Mouse (Mus musculus) retina, embryonic 14.5 days (tissue): ENCODE results near the gene Slco3a1.

Experiments
- DNase-seq: peaks from one replicate; pipeline ENCODE4 v3.0.0-alpha.2; 2015; ENCODE audit warnings: low spot score

The Slco3a1 gene

DNA sequence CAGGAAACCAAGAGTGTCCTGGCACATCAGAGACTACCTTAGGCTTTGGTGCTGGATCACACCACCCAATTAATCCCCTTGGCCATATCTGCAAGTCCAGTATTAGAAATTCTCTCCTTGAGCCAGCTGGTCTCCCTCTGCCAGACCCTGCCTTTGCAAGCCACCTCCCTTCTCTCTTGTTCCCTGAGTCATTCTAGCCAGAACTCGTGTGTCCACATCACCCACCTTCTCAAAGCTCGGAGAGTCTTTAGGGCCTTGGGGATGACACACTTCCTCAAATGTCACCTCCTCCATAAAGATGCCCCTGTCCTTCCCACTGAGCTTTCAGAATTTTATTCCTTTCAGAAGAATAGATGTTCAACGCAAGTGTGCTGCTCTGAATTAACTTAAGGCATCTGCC, 172.3 kb downstream of the Slco3a1 start:
- DNase-seq, result no peak

DNA sequence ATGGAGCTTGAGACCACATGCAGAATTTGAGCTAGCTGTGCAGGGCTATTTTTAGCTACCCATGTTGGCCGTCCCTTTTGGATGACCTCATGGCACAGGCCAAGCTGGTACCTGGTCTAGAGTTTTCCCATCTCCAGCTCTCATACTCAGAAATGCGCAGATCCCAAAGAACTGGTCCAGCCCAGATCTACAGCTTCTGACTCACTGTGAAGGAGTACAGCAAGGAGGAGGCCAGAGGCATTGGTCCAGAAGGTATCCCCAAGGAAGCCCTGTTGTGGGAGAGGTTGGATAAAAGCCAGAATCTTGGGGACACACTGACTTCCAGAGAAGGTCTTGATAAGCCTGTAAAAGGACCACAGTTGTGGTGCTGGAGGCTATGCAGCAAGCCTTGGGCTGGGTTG, 172.7 kb downstream of the Slco3a1 start:
- no peak for DNase-seq

DNA sequence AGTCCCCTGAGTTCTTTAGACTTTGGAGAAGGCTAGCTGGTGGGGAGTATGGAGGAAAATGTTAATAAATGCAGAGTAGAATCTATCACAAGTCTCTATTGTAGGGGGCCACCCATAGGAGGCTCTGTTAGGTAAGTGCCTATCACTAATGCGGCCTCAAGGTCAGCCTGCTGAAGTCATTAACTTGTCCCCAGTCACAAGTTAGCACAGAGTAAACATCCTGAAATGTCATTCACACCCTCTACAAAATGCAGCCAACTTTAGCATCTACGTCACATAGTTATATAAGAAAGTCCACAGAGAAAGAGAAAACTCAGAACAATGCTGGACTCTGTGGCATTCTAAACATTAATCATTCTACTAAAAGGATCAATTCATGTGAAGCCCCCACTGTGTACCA, 173.5 kb downstream of the Slco3a1 start:
- DNase-seq, result no peak

DNA sequence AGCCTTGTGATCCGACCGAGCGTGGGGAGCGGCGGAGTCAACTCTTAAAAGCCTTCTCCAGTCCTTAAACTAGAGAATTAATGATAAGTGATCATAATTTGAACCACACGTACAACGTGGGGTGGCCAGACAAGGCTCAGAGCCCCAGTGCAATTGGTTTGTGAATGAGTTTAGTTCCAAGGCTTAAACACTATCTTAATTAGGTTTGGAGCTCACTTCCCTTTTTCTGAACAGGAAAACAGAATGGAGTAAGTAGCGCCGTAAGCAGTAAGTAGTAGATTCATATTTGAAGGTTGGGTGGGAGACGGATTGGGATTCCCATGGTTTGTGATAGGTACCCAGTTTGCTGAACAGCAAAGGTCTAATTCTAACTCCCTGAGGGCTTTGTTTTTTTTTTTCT, 176.7 kb downstream of the Slco3a1 start:
- no peak for DNase-seq

DNA sequence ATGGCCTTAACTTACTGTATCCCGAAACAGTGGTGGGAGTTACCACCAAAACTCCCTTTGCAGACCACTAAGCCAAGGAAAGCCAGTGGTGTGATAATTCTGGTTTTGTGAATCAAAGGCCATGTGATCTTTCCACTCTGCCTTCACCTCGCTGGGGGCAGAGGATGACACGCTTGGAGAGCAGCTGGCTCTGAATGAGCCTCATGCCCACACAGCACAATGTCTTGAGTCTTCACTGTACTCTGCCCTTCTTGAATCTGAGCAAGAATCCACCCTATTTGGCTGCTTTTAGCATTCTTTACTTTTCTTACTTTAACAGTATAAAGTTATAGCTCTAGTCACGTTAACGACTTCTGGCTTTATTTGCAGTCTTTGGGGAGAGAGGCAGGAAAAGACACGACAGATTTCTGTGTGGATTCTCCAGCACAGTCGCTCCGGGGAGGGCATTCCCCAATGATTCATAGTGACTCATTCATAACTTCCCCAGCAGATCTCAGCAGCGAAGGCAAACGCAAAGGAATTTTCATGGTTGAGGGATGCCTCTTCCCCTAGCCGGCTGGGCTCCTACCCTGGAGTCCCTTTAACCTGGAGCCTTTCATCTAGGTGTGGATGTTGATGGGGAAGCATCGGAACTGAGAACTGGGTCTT, 178.1 kb downstream of the Slco3a1 start:
- no peak for DNase-seq

DNA sequence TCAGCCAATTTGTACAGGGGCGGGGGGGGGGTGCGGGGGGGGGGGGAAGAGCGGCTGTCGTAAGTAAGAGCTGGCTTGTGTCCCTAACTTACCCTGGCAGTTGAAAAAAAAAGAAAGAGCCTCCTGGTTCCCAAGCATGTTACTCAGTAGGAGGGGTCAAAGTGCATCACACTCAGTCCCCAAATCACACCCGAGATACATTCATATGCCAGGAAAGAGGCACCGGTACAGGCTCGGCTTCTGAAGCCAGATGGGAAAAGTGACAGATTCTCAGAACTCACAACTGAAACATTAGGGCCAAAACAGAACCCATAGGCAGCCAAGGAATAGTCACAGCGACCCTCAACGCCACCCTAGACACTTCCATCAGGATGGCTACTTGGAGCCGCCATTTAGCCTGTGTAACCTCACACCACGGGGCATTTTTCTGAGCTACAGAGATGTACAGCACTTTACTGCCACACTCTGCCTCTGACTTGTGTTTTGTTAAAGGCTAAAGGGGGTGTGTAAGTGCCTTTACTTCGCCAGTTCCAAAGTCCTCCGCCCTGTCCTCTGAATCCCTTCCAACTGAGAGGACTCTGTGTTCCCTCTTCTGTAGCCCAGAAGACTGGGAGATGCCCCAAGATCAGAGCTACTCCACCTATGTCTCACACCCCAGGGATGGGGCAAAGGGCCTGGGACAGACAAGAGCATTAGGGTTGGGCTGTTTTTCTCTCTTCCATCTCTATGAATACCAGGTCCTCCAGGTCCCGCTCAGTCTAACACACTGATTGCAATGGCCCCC, 179.2 kb downstream of the Slco3a1 start:
- DNase-seq, result no peak

DNA sequence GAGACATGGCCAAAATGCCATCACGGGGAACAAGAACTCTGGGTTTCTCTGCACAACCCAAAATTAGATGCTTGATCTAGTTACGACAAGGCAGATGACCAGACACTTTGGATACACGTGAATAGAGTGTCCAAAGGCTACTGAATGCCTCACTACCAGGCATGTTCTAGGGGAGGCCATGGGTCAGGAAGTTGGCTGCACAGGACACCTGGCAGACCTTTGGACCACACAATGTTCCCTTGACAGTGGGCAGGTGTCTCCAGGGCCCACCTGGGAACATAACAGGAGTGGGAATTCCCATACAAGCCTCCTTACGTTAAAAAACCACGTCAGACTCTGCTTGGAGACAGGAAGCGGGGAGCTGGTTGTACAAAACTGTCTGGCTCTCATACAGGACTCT, 181.5 kb downstream of the Slco3a1 start:
- no peak for DNase-seq

DNA sequence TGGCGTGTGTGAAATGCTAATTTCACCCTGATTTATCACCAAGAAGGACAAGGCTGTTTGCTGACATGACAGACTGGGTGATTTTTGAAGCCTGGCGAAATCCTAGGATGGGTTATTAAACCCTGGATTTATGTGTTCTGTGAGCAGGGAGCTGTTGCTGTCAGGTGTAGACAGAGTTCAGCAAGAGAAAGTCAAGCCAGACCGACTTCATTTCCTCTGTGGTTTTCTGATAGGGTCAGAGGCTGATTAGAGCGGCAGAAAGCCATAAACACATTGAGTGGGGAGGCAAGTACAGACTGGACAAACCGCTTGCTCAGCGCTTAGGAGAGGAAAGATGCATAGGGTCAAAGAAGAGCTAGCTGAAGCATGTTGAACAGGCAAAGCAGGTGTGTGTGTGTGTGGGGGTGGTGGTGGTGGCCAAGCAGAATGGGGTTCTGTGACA, 182.4 kb downstream of the Slco3a1 start:
- no peak for DNase-seq

DNA sequence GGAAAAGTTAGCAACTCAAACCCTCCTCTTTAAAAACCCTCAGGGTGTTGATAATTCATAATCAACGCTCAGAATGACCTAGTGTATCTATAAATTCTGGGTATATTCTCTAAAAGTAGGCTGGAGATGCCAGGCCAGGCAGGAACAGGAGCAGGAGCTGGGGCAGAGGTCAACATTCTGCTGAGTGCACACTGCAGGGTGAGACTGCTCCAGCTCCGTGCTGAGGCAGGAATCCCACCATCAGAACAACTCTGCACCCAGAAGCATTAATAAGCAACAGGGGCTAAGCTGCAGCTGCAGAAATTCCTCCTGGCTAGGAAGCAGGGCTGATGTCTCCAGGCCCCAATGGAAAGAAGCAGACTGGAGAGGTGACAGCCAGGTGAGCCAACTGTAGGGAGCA, 182.9 kb downstream of the Slco3a1 start:
- no peak for DNase-seq

DNA sequence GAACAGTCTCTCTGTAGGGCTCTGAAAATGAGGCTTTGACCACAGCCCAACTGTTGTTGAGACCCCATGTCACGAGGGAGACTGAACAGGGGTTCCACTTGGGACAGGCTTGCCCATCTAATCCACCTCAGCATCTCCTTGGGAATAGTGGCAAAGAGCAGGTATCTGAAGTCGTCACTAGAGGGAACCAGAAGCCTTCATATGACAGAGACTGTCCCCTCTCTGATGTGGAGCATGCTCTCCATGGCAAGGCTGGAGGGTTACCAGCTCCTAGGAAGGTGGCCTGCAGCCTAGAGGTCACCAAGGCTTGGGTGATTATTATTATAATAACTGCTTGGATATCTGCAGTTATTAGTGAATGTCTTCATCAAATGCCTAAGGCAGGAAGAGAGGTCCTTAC, 183.4 kb downstream of the Slco3a1 start:
- DNase-seq, result peak; percentile 81

DNA sequence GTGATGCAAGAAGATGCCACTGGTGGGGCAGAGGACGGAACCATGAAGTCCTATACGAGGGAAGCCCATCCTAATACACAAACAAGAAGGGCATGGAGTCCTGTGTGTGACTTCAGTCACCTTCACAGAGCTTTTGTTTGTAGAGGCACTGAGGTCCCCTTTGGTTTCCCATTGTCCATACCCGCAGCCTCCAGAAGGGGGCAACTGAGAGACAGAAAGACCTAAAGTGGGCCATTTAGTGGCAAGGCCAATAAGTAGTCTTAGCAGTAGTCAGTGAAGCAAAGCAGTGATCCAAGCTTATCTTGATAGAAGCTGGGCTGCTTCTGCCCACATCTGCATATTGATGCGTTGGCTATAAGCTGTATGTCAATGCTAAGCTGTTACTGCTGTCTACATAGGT, 184.9 kb downstream of the Slco3a1 start:
- DNase-seq, result peak; percentile 64

DNA sequence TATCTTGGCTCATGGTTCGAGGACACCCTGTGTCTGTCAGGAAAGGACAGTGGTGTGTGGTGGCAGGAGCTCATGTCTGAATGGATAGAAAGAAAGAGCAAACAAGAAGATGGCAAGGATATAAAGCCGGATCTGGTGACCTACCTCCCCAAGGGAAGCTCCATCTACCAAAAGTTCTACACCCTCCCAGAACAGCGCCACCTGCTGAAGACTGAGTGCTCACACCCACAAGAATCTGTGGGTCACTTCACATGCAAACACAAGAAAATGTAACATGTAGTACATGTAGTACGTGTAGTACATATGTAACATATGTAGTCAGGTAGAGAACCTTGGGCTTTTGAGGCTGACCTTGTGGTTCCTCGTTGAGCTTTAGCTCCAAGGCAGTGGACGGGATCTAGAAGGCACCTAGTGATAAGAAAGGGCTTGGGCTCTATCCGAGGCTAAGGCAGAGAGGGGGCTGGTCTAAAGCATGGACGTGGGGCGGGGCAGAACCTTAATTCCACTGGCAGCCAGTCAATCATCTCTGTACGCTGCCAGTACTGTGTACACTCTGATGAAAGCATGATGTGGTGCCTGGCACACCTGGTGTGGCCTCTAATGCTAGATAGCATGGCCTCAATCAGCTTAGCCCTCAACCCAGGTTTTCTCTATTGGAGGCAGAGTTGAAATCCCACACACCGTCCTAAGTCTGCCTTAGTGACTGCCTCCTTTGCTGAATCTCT, 186.2 kb downstream of the Slco3a1 start:
- DNase-seq, result no peak

DNA sequence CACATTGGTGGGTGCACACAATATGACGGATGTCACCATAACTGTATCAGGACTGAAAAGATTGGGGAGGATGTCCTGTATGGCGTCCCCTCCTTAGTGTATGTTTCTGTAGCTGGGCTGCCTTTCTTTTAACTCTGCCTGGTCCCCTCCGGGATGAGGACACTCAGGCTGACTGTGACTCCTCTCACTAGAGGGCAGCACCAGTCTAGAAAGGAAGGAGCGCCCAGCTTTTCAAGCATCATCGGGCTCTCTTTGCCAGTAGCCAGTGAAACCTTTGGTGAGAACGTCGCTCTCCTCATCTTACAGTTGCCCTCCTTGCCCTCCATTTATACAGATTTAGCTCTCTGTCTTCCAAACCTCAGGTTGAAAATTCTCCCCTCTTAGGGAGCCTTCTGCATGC, 187.2 kb downstream of the Slco3a1 start:
- peak; percentile 79 for DNase-seq

DNA sequence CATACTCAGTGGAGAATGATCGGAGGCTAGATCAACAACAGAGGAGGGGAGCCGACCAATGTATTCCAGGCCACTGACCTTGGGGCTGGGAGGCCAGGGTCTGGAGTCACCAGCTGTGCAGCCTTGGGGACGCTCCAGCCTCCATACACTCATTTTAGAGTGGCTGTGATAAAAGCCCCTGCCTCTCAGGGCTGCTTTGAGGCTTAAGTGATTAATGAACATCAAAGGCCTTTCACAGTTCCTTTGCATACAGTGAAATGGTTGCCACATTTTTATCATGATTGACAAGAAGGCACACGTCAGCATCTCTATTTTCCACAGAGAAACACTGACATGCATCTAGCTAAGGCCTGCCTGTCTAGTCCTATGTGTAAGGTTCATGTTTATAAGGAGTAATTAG, 189.0 kb downstream of the Slco3a1 start:
- peak; percentile 52 for DNase-seq

DNA sequence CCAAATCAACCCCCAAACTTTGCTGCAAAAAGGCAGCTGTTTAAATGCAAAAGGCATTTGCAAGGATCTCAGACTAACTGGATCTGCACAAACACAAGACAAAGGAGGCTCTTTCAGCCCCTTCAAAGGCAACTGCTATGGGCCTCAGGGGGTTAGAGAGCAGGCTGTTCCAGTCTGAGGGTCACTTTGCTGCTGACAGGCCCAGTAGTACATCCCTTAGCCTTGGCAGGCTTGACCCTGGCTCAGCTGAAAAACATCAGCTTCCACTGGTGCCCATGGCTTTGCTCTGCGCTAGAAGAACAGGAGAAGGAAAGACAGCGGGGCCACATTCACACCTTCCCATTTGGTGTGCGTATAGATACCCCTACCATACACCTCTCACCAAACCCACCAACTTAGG, 189.6 kb downstream of the Slco3a1 start:
- no peak for DNase-seq

DNA sequence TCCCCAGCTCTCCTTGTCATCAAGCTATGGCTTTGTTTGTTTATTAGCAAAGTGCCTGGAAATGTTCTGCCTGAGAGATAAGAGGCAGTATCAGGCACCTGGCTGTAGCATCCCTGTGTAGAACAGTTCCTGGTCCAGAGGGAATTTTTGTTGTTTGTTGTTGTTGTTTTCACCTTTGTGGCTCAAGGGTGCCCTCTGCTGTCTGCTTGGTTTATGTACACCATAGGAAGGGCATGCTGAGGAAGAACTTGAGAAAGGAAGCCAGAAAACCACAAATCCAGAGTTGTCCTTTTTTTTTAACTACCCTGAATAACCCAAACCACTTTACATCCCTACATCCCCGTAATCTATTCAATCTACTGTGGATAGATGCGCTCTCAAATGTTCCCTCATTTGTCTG, 191.1 kb downstream of the Slco3a1 start:
- peak; percentile 65 for DNase-seq

DNA sequence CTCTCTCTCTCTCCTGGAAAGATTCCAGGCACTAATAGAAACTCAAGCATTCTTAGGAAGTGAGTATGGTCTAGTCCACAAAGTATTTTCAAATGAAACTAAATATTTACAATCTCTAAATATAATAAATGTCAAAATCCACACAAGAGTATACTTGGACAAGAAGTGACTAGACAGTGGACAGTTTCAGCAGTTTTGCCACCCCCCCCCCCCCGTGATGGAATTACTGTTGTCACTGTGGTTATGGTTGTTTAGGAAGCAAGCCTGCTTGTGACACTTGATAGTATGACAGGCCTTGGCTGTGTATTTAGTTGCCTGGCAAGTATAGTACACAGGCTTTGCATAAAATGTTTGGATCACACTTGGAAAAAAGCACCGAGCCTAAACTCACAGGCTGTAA, 192.9 kb downstream of the Slco3a1 start:
- DNase-seq, result no peak

DNA sequence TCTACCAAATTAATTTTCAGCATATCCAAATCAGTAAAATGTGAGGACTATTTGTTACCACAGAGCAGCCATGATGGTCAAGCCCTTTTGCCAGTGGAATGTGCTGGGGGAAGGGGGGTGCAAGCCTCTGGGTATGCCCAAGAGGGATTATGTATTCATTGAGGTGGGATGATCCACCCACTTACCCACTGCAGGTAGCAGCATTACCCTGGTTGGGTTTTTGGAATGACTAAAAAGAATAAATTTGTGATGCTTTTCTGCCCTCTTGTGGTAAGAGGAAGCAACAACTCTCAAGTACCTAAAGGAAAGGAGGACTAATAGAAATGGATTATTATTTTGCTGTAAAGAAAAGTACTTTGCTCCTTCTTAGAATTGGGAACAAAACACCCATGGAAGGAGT, 197.6 kb downstream of the Slco3a1 start:
- peak; percentile 83 for DNase-seq

DNA sequence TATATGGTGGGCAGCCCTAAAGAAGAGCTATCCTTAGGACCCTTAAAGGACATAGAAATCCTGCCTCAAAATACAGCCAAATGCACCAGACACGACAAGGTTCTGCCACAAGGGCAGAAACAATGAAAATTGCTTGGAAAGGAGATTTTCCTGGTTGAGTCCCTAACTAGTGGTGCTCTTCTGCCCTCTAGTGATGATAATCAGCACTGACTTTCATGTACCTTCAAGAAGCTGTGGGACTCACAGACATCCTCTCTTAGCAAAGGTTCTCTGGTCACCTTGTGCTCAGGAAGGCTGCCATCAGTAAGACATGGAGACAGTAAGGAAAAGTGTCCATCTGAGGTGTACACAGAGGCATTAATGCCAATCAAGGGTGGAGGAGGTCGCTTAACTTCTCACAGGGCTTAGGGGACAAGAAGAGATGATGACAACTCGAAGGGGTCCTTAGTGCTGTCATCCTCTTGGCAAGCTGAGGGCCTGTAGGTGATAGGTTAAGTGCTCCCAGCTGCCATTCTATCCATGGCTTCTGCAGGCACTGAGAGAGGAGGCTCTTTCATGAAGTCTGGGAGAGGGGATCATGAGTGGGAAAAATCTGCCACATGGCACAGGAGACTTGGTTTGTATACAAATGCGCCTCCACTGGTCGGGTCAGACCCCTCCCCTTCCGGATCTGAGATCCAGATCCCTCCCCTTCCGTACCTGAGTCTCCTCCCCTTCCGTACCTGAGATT, 199.9 kb downstream of the Slco3a1 start:
- DNase-seq, result peak; percentile 96

DNA sequence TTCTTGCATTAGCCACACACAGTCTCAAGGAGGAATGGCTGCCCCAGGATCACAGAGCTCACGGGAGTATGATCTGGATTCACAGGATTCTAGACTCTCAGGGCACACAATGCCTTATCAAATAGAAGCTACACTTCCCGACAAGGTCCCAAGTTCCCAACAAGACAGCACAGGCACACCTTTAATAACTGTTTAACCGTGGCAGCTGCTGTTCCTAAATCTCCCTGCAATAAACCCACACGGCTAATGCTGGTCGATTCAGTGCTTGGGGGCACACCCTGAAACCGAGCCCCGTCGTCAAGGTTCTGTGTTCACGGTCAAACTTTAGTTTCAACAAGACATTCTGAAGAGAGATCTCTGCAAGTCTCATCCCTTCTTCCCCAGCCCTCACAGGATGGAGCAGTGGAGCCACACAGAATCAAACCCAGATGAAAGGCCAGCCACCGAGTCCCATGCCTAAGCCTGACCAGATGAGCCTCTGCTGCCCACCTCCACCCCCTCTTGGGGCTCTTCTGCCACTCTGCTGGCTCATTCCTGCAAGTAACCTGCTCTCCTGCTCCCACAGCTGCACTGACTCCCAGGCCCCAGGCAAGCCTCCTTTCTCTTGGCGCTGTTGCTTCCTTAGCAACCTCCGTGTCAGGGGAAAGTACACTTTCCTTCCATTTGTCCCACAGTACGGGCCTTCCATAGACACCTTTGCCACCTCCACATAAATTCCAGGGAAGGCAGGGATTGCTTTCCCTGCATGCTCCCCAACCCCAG, 200.7 kb downstream of the Slco3a1 start:
- no peak for DNase-seq

DNA sequence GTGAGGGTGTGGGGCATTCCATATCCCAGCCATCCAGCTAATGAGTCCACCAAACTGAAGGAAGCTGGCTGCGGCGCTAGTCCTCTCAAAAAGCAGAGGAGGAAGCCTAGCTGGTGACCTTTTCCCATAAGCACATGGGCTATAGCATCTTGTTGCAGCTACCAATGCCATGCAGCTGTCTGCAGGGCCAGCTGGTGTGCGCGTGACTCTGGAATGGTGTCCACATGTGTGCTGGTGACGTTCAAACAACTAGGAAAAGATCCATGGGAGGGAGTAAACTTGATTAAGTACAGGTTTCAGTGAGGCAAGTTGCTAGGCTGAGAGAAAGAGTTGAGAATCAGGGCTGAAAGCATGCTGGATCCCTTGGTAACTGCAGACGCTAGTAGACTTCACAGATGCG, 201.3 kb downstream of the Slco3a1 start:
- no peak for DNase-seq
